Mouse (Mus musculus): ENCODE results near the gene Csrp2. TPM values are rescaled to one million over a fixed set of nuclear protein-coding genes. Genes with fewer than 3 reads are reported as not detected.
A peak's percentile ranks its signal among the peaks of the same experiment; 100 is the strongest.

Csrp2 gene
- polyA plus RNA-seq (2015; fragmentation: Nextera tagmentation; extraction: Ambion mirVana) = 123 and 125 TPM in 2 replicates

GRCm38 (mm10) chr10:110919531-110920343 is at the start of gene Csrp2:
Gene Csrp2, plus strand, starts transcription at chr10:110919789.
- peak; percentile 91 for ATAC-seq (ENCODE audit: low FRiP score, low read depth)
- WGBS = under 1% methylated on average over 67 of the region's 67 CpGs

GRCm38 (mm10) chr10:110874853-110875252 is 44.7 kb upstream of the Csrp2 start:
- Histone ChIP-seq H3K9me3 (no peaks in the 10 kb centered on the region), H3K9ac (no peak overlapping the region), H3K4me2 (no peak overlapping the region), H3K4me3 (no peak overlapping the region), H3K27me3 (no peaks in the 10 kb centered on the region), H3K27ac (replicated peaks) (no peak overlapping the region), H3K36me3 (no peaks in the 10 kb centered on the region), H3K4me1 (replicated peaks) (no peaks in the 10 kb centered on the region; the same call in 1 of the 2 replicates)
- WGBS = 87% methylated on average over 8 of the region's 8 CpGs
- no peak for ATAC-seq (ENCODE audit: low FRiP score, low read depth)

More at GRCm38 (mm10) chr10:110919531-110920343, at the start of gene Csrp2:
- Histone ChIP-seq H3K4me1 (replicated peaks) (peaks cover 35% of the 10 kb centered on the region), H3K9ac (peak within 1 kb of the TSS; percentile 84), H3K4me3 (peak within 1 kb of the TSS; percentile 70), H3K9me3 (no peaks in the 10 kb centered on the region), H3K27me3 (no peaks in the 10 kb centered on the region), H3K36me3 (no peaks in the 10 kb centered on the region), H3K27ac (replicated peaks) (peak within 1 kb of the TSS; percentile 80), H3K4me2 (peak within 1 kb of the TSS; percentile 91)

GRCm38 (mm10) chr10:110876956-110877355 is 42.6 kb upstream of the Csrp2 start:
- whole genome bisulfite sequencing = 92% methylated on average over 3 of the region's 3 CpGs
- H3K27me3 ChIP-seq = no peaks in the 10 kb centered on the region
- no peaks in the 10 kb centered on the region for H3K36me3 ChIP-seq
- H3K9ac ChIP-seq = no peak overlapping the region
- H3K27ac ChIP-seq (replicated peaks) = no peak overlapping the region
- H3K4me1 ChIP-seq (replicated peaks) = no peaks in the 10 kb centered on the region; the same call in 1 of the 2 replicates
- no peak overlapping the region for H3K4me2 ChIP-seq
- no peak for ATAC-seq (ENCODE audit: low FRiP score, low read depth)
- no peaks in the 10 kb centered on the region for H3K9me3 ChIP-seq
- no peak overlapping the region for H3K4me3 ChIP-seq

DNA sequence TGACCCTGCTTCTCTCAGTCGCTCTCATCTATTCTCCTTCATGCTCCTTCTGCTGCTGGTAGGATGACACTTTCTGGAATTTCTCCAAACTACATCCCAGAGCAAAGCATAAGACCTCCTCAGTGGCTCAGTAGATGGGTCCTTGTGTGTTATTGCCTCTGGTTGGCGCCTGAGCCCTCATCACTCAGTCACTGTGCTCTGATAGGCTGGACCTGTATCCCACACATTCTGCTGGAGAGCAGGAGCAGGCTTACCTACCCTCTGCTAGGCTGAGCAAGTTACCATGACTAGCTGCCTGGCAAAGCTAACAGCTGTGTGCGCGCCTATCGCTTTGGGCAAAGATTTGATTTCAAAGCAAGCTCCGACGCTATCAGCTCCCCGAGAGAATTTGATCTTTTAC is 41.7 kb upstream of the Csrp2 start:
- no peaks in the 10 kb centered on the region for H3K27me3 ChIP-seq
- H3K4me2 ChIP-seq = no peak overlapping the region
- 80% methylated on average over 8 of the region's 8 CpGs for WGBS
- H3K4me1 ChIP-seq (replicated peaks) = no peaks in the 10 kb centered on the region; the same call in 1 of the 2 replicates
- ATAC-seq (ENCODE audit: low FRiP score, low read depth) = no peak
- no peak overlapping the region for H3K27ac ChIP-seq (replicated peaks)
- no peaks in the 10 kb centered on the region for H3K36me3 ChIP-seq
- no peaks in the 10 kb centered on the region for H3K9me3 ChIP-seq
- H3K4me3 ChIP-seq = no peak overlapping the region
- H3K9ac ChIP-seq = no peak overlapping the region

- Histone ChIP-seq H3K4me2 (no peak overlapping the region), H3K9ac (no peak overlapping the region), H3K4me1 (replicated peaks) (no peaks in the 10 kb centered on the region; the same call in 1 of the 2 replicates), H3K4me3 (no peak overlapping the region), H3K36me3 (no peaks in the 10 kb centered on the region), H3K9me3 (no peaks in the 10 kb centered on the region), H3K27ac (replicated peaks) (no peak overlapping the region), H3K27me3 (no peaks in the 10 kb centered on the region)
- 38% methylated on average over 5 of the region's 5 CpGs for WGBS
- ATAC-seq (ENCODE audit: low FRiP score, low read depth) = no peak
Measured at GRCm38 (mm10) chr10:110878641-110879040, 40.9 kb upstream of the Csrp2 start.

GRCm38 (mm10) chr10:110879426-110880066 is 40.0 kb upstream of the Csrp2 start:
- H3K9ac ChIP-seq = no peak overlapping the region
- WGBS = 23% methylated on average over 7 of the region's 7 CpGs
- no peaks in the 10 kb centered on the region for H3K36me3 ChIP-seq
- H3K4me1 ChIP-seq (replicated peaks) = no peaks in the 10 kb centered on the region; the same call in 1 of the 2 replicates
- H3K9me3 ChIP-seq = no peaks in the 10 kb centered on the region
- H3K4me2 ChIP-seq = no peak overlapping the region
- H3K4me3 ChIP-seq = no peak overlapping the region
- H3K27me3 ChIP-seq = no peaks in the 10 kb centered on the region
- ATAC-seq (ENCODE audit: low FRiP score, low read depth) = no peak
- H3K27ac ChIP-seq (replicated peaks) = no peak overlapping the region

- WGBS = 55% methylated on average over 7 of the region's 7 CpGs
- H3K27me3 ChIP-seq = no peaks in the 10 kb centered on the region
- H3K4me1 ChIP-seq (replicated peaks) = no peaks in the 10 kb centered on the region; the same call in 1 of the 2 replicates
- H3K9ac ChIP-seq = no peak overlapping the region
- no peak overlapping the region for H3K4me2 ChIP-seq
- ATAC-seq (ENCODE audit: low FRiP score, low read depth) = no peak
- no peak overlapping the region for H3K27ac ChIP-seq (replicated peaks)
- H3K36me3 ChIP-seq = no peaks in the 10 kb centered on the region
- H3K4me3 ChIP-seq = no peak overlapping the region
- no peaks in the 10 kb centered on the region for H3K9me3 ChIP-seq
Measured at GRCm38 (mm10) chr10:110881346-110881745, 38.2 kb upstream of the Csrp2 start.

- Histone ChIP-seq H3K9ac (no peak overlapping the region), H3K9me3 (no peaks in the 10 kb centered on the region), H3K27ac (replicated peaks) (no peak overlapping the region), H3K27me3 (no peaks in the 10 kb centered on the region), H3K4me1 (replicated peaks) (no peaks in the 10 kb centered on the region; the same call in 1 of the 2 replicates), H3K36me3 (no peaks in the 10 kb centered on the region), H3K4me3 (no peak overlapping the region), H3K4me2 (no peak overlapping the region)
- no peak for ATAC-seq (ENCODE audit: low FRiP score, low read depth)
Measured at GRCm38 (mm10) chr10:110882701-110883100, 36.9 kb upstream of the Csrp2 start.

GRCm38 (mm10) chr10:110890656-110891272 is 28.8 kb upstream of the Csrp2 start:
- Histone ChIP-seq H3K4me3 (no peak overlapping the region), H3K4me2 (no peak overlapping the region), H3K9me3 (no peaks in the 10 kb centered on the region), H3K27ac (replicated peaks) (no peak overlapping the region), H3K9ac (no peak overlapping the region), H3K27me3 (no peaks in the 10 kb centered on the region), H3K4me1 (replicated peaks) (no peaks in the 10 kb centered on the region), H3K36me3 (no peaks in the 10 kb centered on the region)
- 75% methylated on average over 7 of the region's 7 CpGs for WGBS
- no peak for ATAC-seq (ENCODE audit: low FRiP score, low read depth)

- no peaks in the 10 kb centered on the region for H3K9me3 ChIP-seq
- no peak for ATAC-seq (ENCODE audit: low FRiP score, low read depth)
- H3K27me3 ChIP-seq = no peaks in the 10 kb centered on the region
- no peak overlapping the region for H3K27ac ChIP-seq (replicated peaks)
- no peaks in the 10 kb centered on the region for H3K36me3 ChIP-seq
- H3K4me1 ChIP-seq (replicated peaks) = no peaks in the 10 kb centered on the region
- no peak overlapping the region for H3K9ac ChIP-seq
- WGBS = 79% methylated on average over 13 of the region's 13 CpGs
- H3K4me3 ChIP-seq = no peak overlapping the region
- H3K4me2 ChIP-seq = no peak overlapping the region
Measured at GRCm38 (mm10) chr10:110899744-110900501, 19.7 kb upstream of the Csrp2 start.

DNA sequence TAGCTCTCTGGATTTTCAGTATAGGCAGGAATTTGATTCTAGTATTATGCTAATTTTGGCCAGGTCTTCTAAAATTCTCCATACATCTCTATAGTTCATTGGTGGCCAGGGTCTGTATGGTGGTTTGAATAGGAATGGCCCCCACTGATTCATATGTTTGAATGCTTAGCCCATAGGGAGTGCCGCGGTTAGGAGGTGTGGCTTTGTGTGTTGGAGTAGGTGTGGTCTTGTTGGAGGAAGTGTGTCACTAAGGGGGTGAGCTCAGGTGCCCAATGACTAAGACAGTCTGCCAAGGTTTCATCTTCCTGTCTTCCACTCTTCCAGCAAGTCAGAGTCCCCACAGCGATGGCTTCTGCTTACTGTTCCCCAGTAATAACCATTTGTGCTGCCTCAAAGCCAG is 15.7 kb upstream of the Csrp2 start:
- Histone ChIP-seq H3K9ac (no peak overlapping the region), H3K4me3 (no peak overlapping the region), H3K4me1 (replicated peaks) (no peaks in the 10 kb centered on the region), H3K36me3 (no peaks in the 10 kb centered on the region), H3K27me3 (no peaks in the 10 kb centered on the region), H3K4me2 (no peak overlapping the region), H3K9me3 (no peaks in the 10 kb centered on the region), H3K27ac (replicated peaks) (no peak overlapping the region)
- WGBS = 95% methylated on average over 3 of the region's 3 CpGs
- no peak for ATAC-seq (ENCODE audit: low FRiP score, low read depth)
